Mouse (Mus musculus) R1 (cell line): ENCODE measurements around the gene Kmo.
A peak's percentile ranks its signal among the peaks of the same experiment; 100 is the strongest.

Experiments
- DNase-seq: peaks from one replicate; pipeline ENCODE4 v3.0.0-alpha.2; 2018; ENCODE audit warnings: low read depth, low spot score

Kmo gene

DNA sequence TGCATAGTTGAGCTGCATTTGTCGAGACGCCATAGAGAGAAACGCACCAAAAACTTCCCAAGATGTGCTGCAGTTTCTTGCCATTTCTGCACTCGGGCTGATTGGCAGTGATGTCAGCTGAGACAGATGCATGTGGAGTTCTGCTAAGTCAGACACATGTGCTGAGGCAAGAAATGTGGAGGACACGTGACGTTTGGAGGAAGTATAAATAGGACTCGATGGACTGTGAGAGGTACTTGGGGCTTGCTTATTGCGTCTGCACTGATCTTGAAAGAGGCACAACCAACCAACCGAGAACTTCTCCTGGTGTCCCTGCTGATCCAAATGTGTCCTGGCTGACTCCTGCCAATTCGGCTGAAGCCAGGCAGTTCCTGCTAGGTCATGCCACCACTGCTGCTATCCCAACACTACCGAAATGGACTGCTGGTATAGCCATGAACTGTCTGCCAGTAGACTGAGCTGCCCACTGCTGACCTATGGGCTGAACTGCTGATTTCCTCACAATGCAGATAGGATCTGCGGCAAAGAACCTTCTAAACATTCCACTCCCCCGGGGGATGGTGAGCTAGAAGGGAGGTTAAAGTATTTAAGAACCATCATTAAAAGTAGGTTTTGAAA is at the start of gene Kmo:
Gene Kmo (plus strand): TSS at position 568 of the 618 bp plus-strand sequence.
- no peak for DNase-seq

GRCm38 (mm10) chr1:175574129-175574528 is 46.1 kb upstream of the Kmo start:
- no peak for DNase-seq

DNA sequence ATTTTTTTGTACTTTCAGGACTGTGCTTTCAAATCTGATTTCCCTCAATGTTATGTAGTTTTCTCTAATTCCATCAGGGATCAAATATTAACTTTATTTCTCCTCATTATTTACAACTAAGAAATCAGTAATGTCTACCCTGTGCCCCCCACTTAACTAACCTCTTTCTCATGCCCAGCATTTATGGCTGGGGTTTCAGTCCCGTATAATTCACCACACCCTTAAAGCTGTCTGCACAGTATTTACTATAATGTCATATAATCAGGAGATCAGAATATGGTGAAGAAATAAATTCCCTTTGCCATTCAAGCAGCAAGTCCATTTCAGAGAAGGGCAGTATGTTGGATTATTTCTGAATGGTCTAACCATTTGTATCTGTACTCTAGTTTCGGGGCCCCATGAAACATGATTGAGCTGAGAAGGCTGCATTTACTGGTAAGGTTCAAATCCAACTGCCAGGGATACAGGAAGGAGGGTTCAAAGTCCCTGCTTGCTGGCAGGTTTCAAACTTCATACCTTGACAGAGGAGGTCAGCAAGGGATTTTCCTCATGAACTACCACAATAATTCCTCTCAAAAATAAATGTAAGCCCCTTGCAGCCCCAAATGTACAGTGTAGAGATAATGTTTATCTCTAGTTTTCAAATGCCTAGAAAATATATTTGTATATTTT is 41.6 kb upstream of the Kmo start:
- DNase-seq, result no peak

- no peak for DNase-seq
Measured at GRCm38 (mm10) chr1:175579598-175580235, 40.5 kb upstream of the Kmo start.

- DNase-seq, result no peak
Measured at GRCm38 (mm10) chr1:175580346-175580745, 39.8 kb upstream of the Kmo start.

DNA sequence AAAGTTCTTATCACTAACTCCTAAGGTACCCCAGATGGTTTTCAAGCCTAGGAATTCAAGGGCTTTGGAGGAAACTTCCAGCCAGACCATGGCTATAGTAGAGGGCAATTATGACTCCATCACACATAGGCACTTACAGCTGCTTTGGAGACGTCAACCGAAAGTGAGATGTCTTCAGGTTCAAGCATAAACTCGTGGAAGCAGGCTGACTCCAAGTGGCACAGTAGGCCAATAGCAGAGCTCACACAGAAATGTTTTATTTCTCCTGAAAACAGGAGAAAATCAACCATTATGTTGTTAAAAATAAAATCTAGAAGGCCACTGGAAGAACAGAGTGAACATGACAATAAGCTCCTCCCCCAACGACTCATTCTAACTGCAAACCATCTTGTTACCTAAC is 37.4 kb upstream of the Kmo start:
- no peak for DNase-seq

DNA sequence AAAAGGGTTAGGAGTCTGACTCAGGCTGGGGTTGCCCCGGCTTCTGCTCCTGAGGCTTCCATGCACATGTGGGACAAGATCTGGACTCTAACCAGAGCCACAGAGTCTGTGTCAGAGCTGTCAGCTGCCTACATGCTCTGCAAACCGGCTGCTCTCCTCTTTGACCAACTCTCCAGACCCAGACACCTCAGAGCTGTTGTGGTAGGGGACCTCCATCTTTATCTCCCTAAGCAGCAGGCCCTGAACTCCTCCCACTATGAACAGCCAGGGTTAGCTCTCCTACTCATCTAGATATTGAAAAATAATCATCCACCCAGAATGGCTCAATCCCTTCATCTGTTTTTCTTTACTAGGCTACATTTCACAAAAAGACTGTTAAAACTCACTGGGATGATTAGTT is 34.9 kb upstream of the Kmo start:
- DNase-seq, result no peak

DNA sequence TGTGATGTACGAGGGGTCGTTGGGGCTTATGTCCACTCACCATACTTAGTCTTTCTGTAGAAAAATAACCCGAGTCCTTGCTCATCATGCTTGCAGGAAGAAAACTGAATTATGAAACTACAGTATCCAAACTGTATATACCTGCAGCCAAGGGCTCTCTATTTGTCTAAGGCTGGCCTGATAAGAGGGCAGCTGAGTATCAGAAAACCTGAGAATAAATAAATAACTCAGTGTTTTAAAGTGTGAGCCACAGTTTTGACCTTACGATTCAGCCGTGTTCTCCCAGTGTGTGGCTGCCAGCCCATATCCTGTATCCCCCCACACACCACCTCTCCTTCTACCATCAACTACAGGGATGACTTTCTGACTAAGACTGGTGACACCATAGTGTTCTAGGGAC is 33.5 kb upstream of the Kmo start:
- no peak for DNase-seq

GRCm38 (mm10) chr1:175592832-175593231 is 27.3 kb upstream of the Kmo start:
- no peak for DNase-seq

DNA sequence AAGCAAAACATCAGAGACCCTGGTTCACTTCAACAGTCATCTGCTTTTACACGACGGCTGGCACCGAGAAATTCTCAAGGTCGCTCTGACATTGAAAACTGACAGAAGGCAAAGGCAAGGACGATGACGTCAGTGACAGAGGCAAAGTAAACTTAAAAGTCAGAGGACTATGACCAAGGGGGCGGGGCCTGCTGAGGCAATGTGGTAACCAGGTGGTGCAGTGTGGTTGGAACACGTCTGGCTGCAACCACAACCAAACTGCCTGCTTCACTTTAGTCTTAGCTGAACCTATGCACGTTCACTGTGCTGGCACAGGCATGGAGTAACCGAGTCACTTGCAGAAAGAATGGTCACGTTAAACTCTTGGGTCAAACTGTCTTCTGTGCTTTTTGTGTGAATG is 17.9 kb upstream of the Kmo start:
- peak; percentile 23 for DNase-seq

DNA sequence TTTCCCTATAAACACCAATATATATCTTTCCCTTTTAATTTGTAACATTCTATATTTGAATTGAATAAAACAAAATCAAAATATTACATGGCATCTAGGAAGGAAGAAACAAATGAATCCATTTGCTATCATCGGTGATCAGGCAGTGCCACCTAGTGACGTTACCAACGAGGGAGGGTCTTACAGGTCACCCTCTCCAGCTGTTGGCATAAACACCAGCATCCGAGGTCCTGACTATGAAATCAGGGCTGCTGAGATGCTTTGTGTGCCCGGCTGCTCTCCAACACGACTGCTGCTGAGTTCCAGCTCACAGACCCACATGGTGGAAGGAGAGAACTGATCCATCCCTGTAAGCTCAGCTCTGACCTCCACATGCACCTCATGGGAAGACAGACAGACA is 16.8 kb upstream of the Kmo start:
- DNase-seq, result no peak

DNA sequence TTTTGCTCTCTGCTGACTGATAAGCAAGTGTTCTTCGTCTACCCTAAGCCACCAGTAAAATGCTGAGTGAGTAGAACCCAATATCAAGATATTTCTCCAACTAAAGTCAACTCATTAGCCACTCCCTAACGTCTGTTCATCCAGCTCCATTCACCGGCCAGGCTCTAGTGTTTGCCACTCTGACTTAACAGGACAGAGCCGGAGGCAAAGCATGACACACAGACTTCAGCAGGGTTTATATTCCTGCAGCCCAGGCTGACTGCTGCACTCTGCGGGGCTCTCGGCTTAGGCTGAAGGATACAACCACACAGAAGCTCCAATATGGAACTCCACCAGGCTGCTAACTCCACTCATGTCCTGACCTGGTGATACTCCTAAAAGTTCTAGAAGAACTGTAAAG is 12.9 kb upstream of the Kmo start:
- DNase-seq, result no peak

GRCm38 (mm10) chr1:175607838-175608585 is 12.2 kb upstream of the Kmo start:
- no peak for DNase-seq

GRCm38 (mm10) chr1:175608708-175609107 is 11.5 kb upstream of the Kmo start:
- DNase-seq, result no peak

DNA sequence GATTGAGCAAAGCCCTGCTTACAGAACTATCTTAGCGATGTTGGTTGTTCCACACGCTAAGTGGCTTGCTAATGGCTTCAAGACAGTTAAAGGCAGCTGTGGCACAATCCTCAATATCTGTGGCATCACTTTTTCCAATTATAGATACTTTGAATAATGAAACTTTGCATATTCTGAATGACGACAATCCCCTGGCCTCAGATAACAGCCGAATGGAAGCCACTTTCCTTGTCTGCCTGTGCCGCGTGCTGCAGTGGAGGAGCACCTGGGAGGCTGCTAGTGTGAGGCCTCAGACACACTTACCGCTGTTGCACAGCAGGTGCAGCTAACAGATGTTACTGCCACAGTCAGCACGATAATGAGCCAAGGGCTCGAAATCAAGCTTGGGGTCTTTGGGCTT is 5.2 kb upstream of the Kmo start:
- DNase-seq, result no peak

DNA sequence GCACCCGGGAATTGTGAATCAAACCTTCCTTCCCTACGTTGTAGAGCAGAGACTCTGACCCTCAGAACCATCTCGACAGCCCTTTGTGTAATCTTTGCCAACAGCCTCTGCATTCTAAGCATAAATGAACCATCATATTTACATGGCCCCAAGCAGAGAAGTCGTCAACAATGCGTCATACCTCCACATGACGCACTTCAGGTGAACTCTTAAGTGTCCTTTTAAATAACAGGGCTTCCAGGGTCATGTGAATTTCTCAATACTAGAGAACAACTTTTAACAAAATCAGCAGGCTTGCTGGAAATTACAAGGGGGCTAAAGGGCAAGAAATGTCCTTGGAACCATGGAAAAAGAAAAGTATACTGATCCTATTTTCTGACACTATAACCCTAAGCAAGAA is 3.5 kb downstream of the Kmo start:
- no peak for DNase-seq

GRCm38 (mm10) chr1:175625257-175625879 is 5.2 kb downstream of the Kmo start, which contains the start of gene Fh1:
Gene Fh1 (minus strand): TSS chr1:175625635.
- peak; percentile 99 for DNase-seq

GRCm38 (mm10) chr1:175625990-175626692 is 6.0 kb downstream of the Kmo start:
- no peak for DNase-seq

- no peak for DNase-seq
Measured at GRCm38 (mm10) chr1:175629248-175629647, 9.1 kb downstream of the Kmo start.

- DNase-seq, result no peak
Measured at GRCm38 (mm10) chr1:175630345-175630744, 10.2 kb downstream of the Kmo start.

GRCm38 (mm10) chr1:175631080-175631479 is 10.9 kb downstream of the Kmo start:
- peak; percentile 25 for DNase-seq
